21 mouse cellular contexts compared by ENCODE assay signal in the genomic region with DNA sequence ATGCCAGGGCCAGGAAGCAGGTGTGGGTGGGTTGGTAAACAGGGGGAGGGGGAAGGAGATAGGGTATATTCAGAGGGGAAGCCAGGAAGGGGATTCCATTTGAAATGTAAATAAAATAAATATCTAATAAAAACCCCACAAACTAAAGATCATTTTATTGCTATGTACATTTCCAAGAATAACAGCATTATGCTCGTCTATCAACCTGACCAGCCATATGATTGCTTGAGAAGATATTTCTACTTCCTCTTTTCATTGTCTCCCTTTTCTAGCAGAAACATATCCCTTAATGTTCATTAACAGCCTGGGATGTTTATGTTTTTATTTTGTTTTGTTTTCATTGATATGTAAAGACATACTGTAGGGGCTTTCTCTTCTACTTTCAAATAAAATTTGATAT.
A peak's percentile ranks its signal among the peaks of the same experiment; 100 is the strongest.
DNase-seq lines count a peak whose midpoint lies in the region; ATAC-seq and TF ChIP-seq lines count a peak whose summit lies in the region.
"Had no signal": no experiment of that assay in that cellular context is flagged by ENCODE, and none has a peak within 500 bp of the region (broad histone marks: within the 10 kb centered on the region; RNA-seq: fewer than 3 reads in every experiment).

No protein-coding gene starts in this region.

- ATAC-seq in G1E (ENCODE audit: extremely low read depth, insufficient number of reproducible peaks, low FRiP score, poor library complexity, severe bottlenecking), result peak; percentile 98
- ATAC-seq in midbrain, embryonic 13.5 days, result no peak
- ATAC-seq: activated CD4-positive, CD25-positive, alpha-beta regulatory T cell, adult 4 months; CD4-positive, CD25-positive, alpha-beta regulatory T cell, adult 4 months; Patski had no signal

- peak; percentile 88 to 97 for TF ChIP-seq EP300 in MEL (IDR thresholded peaks at IDR 0.05; ENCODE audit: low read depth in 1 of 2, low read length in 2 of 2)

- no peak overlapping the region for H3K4me2 ChIP-seq in midbrain, embryonic 13.5 days (replicated peaks)

- WGBS in midbrain, embryonic 13.5 days, result 97% methylated on average over 1 of the region's 1 CpGs

- no peak for TF ChIP-seq CTCF in G1E (IDR thresholded peaks at IDR 0.05; ENCODE audit: low read depth, low read length)
- TF ChIP-seq CTCF in MEL (IDR thresholded peaks at IDR 0.05 in 2 of 3, conservative IDR thresholded peaks at IDR 0.05 in 1 of 3; ENCODE audit: control insufficient read depth in 1 of 3, insufficient read depth in 1 of 3, low read depth in 2 of 3, low read length in 3 of 3, poor library complexity in 1 of 3, severe bottlenecking in 1 of 3), result no peak

- TF ChIP-seq RAD21 in MEL (IDR thresholded peaks at IDR 0.05; ENCODE audit: low read depth, low read length), result no peak

- H3K27ac ChIP-seq in MEL (ENCODE audit: control insufficient read depth, low read depth, low read length), result peak overlapping the region; percentile 11
- no peak overlapping the region for H3K27ac ChIP-seq in midbrain, embryonic 13.5 days

- H3K9ac ChIP-seq in MEL (ENCODE audit: control insufficient read depth, low read depth, low read length, poor library complexity, severe bottlenecking), result no peak overlapping the region
- H3K9ac ChIP-seq in midbrain, embryonic 13.5 days (replicated peaks), result no peak overlapping the region

- H3K27me3 ChIP-seq in G1E (ENCODE audit: insufficient read depth, low read length) (no peaks in the 10 kb centered on the region), MEL (ENCODE audit: control insufficient read depth in 1 of 2, insufficient read depth in 2 of 2, low read length in 2 of 2) (no peaks in the 10 kb centered on the region)
- no peaks in the 10 kb centered on the region for H3K27me3 ChIP-seq in midbrain, embryonic 13.5 days
- H3K27me3 ChIP-seq: CH12.LX, Patski had no signal

- peak; percentile 12 for DNase-seq in G1E (ENCODE audit: low spot score)
- peak; percentile 64 for DNase-seq in MEL (ENCODE audit: low read depth, low spot score)
- peak; percentile 34 for DNase-seq in MEL-GATA-1-ER (ENCODE audit: extremely low read depth, low read depth)
- no peak for DNase-seq in gastrocnemius, postnatal 25 days
- no peak for DNase-seq in layer of hippocampus, postnatal 10 days (ENCODE audit: low spot score in 2 of 2)
- DNase-seq: adrenal gland, adult 2 months; adrenal gland, adult 8-10 months; adrenal gland, postnatal 10 days; adrenal gland, postnatal 14 days; adrenal gland, postnatal 25 days; adrenal gland, postnatal 36 days; B cell, adult 2 months; cerebellum, adult 11 months; cerebellum, adult 11-12 months; cerebellum, adult 18-20 months; cerebellum, adult 8-10 months had no signal

- peaks cover 3% of the 10 kb centered on the region; the same call in 1 of the 2 replicates for H3K9me3 ChIP-seq in G1E (replicated peaks)
- no peaks in the 10 kb centered on the region for H3K9me3 ChIP-seq in MEL (replicated peaks; ENCODE audit: insufficient read depth, low read length)
- H3K9me3 ChIP-seq in midbrain, embryonic 13.5 days, result 0 out of 2 replicates have a peak, but pooled peaks cover 3% of the 10 kb centered on the region

- TF ChIP-seq POLR2A in MEL (IDR thresholded peaks at IDR 0.05; ENCODE audit: control insufficient read depth in 1 of 2, insufficient read depth in 1 of 2, low read depth in 1 of 2, low read length in 2 of 2, poor library complexity in 1 of 2), result no peak

- no peaks in the 10 kb centered on the region for H3K79me2 ChIP-seq in MEL (ENCODE audit: control insufficient read depth, insufficient read depth, low read length, poor library complexity)

- H3K36me3 ChIP-seq in G1E (replicated peaks) (no peaks in the 10 kb centered on the region), MEL (ENCODE audit: control insufficient read depth in 1 of 2, insufficient read depth in 2 of 2, low read length in 2 of 2) (peaks cover 0 to 7% of the 10 kb centered on the region in 2 experiments; a peak in 2 of 4 replicates)
- H3K36me3 ChIP-seq in midbrain, embryonic 13.5 days, result no peaks in the 10 kb centered on the region

- H3K4me1 ChIP-seq in G1E (ENCODE audit: insufficient read depth, low read depth, low read length) (peaks cover 32% of the 10 kb centered on the region), MEL (ENCODE audit: control insufficient read depth in 1 of 2, insufficient read depth in 2 of 2, low read length in 2 of 2) (peaks cover 3 to 9% of the 10 kb centered on the region in 2 experiments; a peak in 3 of 4 replicates)
- H3K4me1 ChIP-seq in midbrain, embryonic 13.5 days (replicated peaks), result no peaks in the 10 kb centered on the region

- H3K4me3 ChIP-seq in G1E (ENCODE audit: low read depth, low read length) (no peak overlapping the region; the same call in 1 of the 2 replicates), MEL (ENCODE audit: control insufficient read depth in 1 of 2, insufficient read depth in 1 of 2, low read depth in 2 of 2, low read length in 2 of 2) (no peak overlapping the region)
- H3K4me3 ChIP-seq in midbrain, embryonic 13.5 days (replicated peaks), result no peak overlapping the region

TF ChIP-seq in MEL, 35 proteins besides CTCF, POLR2A, EP300 and RAD21:
- no peak for TF ChIP-seq USF2 (IDR thresholded peaks at IDR 0.05; ENCODE audit: borderline replicate concordance in 1 of 2, insufficient read depth in 1 of 2, low read depth in 1 of 2, low read length in 2 of 2)
- peak; percentile 91 for TF ChIP-seq GATA1 (IDR thresholded peaks at IDR 0.05; ENCODE audit: low read depth, low read length)
- TF ChIP-seq JUND (IDR thresholded peaks at IDR 0.05; ENCODE audit: low read depth, low read length), result 0 out of 2 replicates have a peak, but pooled peaks have one; percentile 50
- no peak for TF ChIP-seq KAT2A (conservative IDR thresholded peaks at IDR 0.05; ENCODE audit: low read depth, low read length)
- peak; percentile 82 for TF ChIP-seq ETS1 (IDR thresholded peaks at IDR 0.05; ENCODE audit: low read depth, low read length)
- no peak for TF ChIP-seq ZMIZ1 (IDR thresholded peaks at IDR 0.05; ENCODE audit: low read depth, low read length)
- peak; percentile 54 for TF ChIP-seq RCOR1 (IDR thresholded peaks at IDR 0.05; ENCODE audit: low read depth, low read length)
- TF ChIP-seq TCF12 (IDR thresholded peaks at IDR 0.05; ENCODE audit: low read depth, low read length), result peak; percentile 83; the same call in 1 of the 2 replicates
- TF ChIP-seq ZC3H11A (IDR thresholded peaks at IDR 0.05; ENCODE audit: low read depth, low read length), result 0 out of 2 replicates have a peak, but pooled peaks have one; percentile 11
- 0 out of 2 replicates have a peak, but pooled peaks have one; percentile 31 for TF ChIP-seq MAFK (IDR thresholded peaks at IDR 0.05; ENCODE audit: borderline replicate concordance, low read depth, low read length)
- no peak for TF ChIP-seq SMC3 (IDR thresholded peaks at IDR 0.05; ENCODE audit: low read depth, low read length)
- TF ChIP-seq MEF2A (IDR thresholded peaks at IDR 0.05; ENCODE audit: extremely low read depth, insufficient replicate concordance, low read depth, low read length, poor library complexity, severe bottlenecking), result peak; percentile 62; the same call in 1 of the 2 replicates
- peak; percentile 48; the same call in 1 of the 2 replicates for TF ChIP-seq SIN3A (IDR thresholded peaks at IDR 0.05; ENCODE audit: low read length)
- TF ChIP-seq UBTF (IDR thresholded peaks at IDR 0.05; ENCODE audit: borderline replicate concordance, insufficient read depth, low read depth, low read length), result no peak
- TF ChIP-seq BHLHE40 (IDR thresholded peaks at IDR 0.05; ENCODE audit: borderline replicate concordance, low read depth, low read length), result no peak
- peak; percentile 17; the same call in 1 of the 2 replicates for TF ChIP-seq CHD2 (IDR thresholded peaks at IDR 0.05; ENCODE audit: low read length)
- TF ChIP-seq HCFC1 (IDR thresholded peaks at IDR 0.05; ENCODE audit: low read depth, low read length), result no peak
TF ChIP-seq in MEL: peak in this region for 10.

Comparison
In these comparisons a context has a peak if more than half of its experiments do, and no peak if none do; other contexts are left out.
1. DNase-seq: peak in G1E (single experiment), MEL (single experiment) and MEL-GATA-1-ER (single experiment); none in gastrocnemius, postnatal 25 days (single experiment) and layer of hippocampus, postnatal 10 days (0 of 2).